Mouse (Mus musculus) adrenal gland, postnatal 36 days (tissue): Measurements from ENCODE around the gene Esp15. TPM values are rescaled to one million over a fixed set of nuclear protein-coding genes. Genes with fewer than 3 reads are reported as not detected.
"Not testable (repeated sequence)": the region's sequence is repeated elsewhere in the genome, so short reads cannot be mapped to it uniquely, and the experiment has no call there.

ENCODE experiments used
- DNase-seq, 2 experiments: peaks; one replicate each; pipeline ENCODE4 v3.0.0; 2021; ENCODE audit warnings: mixed read lengths in 1 of 2
- long read RNA-seq, 2 experiments: library from polyadenylated mRNA; stranded (forward); transcript quantifications; one replicate each; pipeline ENCODE4 v2.0.0; 2021; ENCODE audit warnings: borderline sequencing depth in 2 of 2
- total RNA-seq, 2 experiments: library from RNA; stranded (reverse); gene quantifications; 2 replicates each; pipeline ENCODE4 v1.2.3; 2021

Esp15 gene
- total RNA-seq, result not detected
- long read RNA-seq, experiment 1, result 0 reads
- long read RNA-seq, experiment 2, result 0 reads

- not testable (repeated sequence) for DNase-seq
Observed at GRCm38 (mm10) chr17:39640654-39641053, at the start of gene Esp15. Gene Esp15, plus strand, starts transcription at chr17:39640954.

GRCm38 (mm10) chr17:39591550-39591949, 49.2 kb upstream of the Esp15 start:
- no peak for DNase-seq

Other genes starting within 250 kb of the Esp15 start
- gene Esp18, start 234.6 kb upstream of the Esp15 start, total RNA-seq, result not detected
- gene Esp16, start 104.8 kb upstream of the Esp15 start, total RNA-seq, result not detected